Mouse (Mus musculus) WW6 (cell line): ENCODE data around the gene Stac.

Source experiments
- DNase-seq: peaks from one replicate; pipeline ENCODE4 v3.0.0-alpha.2; 2013; ENCODE audit warnings: low read depth, low spot score

The Stac gene

GRCm38 (mm10) chr9:111689680-111690483 lies at the start of gene Stac:
Gene Stac, minus strand, starts transcription at chr9:111690348.
- DNase-seq, result no peak

DNA sequence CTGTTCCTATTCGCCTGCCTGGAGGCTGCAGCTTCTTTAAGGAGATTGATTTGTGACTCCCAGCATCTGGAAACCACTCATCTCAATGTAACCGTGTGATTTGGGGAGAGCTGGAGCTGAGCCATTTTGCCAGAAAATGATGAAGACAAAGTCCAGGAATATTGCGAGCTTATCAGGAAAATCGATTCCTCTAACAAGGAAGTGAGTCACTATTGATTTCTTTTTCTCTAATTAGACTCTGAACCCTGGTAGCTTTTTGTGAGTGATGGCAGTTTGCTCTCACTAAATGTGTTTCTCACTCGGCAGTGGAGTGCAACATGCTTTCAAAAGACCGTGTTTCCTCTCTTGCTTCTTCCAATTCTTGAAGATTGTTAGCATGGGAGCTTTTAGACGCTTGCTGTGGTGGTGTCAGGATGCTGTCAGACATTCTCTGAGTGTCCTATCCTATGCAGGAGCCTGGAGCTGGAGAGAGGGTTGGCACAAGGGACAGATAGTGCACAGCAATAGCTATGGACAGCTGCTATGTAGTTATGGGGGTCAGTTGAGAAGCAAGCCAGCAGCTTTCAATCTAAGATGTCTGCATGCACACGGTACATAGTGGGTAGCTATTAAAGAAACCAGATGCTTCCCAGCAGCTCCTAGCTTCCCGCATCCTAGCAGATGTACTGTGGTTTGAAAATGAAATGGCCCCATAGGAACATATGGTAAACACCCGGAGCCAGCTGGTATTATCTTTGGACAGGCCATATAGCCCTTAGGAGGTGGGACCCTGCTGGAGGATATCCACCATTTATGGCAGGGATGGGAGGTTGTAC lies 49.5 kb upstream of the Stac start:
- DNase-seq, result no peak

DNA sequence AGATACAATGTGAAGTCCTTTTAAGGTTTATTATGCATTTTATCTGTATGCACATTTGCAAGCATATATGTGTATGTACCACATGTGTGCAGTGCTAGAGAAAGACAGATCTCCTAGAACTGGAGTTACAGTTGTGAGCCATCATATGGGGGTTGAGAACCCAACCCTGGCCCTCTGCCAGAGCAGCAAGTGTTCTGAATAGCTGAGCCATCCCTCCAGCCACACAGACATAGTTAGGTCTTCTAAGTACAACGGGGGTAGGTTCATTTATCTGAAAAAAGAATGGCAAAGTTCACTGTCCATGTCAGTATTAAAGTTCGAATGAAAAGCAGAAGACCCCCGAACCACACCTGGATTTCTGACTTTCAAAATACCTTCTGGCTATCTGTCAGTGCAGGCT lies 48.9 kb upstream of the Stac start:
- no peak for DNase-seq

- no peak for DNase-seq
Observed at GRCm38 (mm10) chr9:111737796-111738195, 47.6 kb upstream of the Stac start.

- DNase-seq, result no peak
Observed at GRCm38 (mm10) chr9:111735931-111736330, 45.8 kb upstream of the Stac start.

DNA sequence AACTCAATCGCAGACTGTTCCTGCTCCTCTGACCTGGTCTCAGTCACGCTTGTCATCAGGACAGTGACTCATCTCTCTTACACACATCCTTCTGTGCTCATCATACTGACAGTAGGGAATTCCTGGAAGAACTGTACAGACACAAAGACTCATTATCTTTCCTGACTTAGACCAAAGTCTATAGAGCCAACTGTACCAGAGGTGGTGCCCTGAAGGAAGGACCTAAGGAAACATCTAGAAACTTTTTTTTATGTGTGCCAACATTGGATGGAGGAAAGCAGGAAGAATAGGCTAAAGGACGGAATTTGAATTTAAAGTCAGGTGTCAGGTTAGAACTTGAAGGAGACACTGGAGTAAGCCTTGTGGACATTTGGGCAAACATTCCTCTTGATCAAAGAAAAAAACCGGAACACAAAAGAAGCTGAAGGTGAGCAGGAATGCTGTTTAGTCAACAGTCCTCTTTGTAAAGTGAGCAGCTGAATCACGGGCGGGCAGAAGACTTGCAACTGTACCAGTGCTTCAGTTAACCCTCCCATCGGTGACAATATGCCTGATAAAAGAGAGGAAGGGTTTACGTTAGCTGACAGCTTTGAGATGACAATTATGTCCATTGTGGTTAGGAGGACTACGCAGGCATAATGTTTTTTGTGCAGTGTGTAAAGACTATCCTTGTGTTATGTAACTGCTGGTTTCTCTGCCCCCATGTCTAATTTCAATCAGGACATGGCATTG lies 42.0 kb upstream of the Stac start:
- no peak for DNase-seq

GRCm38 (mm10) chr9:111724981-111725593 lies 34.9 kb upstream of the Stac start:
- DNase-seq, result peak; percentile 5

- DNase-seq, result no peak
Observed at GRCm38 (mm10) chr9:111714457-111714856, 24.3 kb upstream of the Stac start.

DNA sequence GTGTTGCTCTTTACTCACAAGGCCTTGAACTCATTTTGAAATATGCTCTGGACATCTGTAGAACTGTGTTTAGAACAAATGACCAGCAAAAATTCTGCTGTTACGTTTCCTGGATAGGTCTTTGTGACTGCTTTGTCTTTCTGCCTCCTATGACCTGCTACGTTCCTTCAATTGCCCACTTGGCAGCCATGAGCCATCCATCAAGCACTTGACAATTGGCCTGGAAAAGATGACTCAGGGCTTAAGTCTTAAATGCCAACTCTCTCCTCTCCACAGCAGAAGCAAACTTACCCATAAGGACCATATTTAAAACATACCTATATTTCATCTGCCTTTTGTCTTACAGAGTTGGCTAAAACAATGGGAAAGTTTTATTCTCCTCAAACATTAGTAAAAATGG lies 10.0 kb upstream of the Stac start:
- no peak for DNase-seq

DNA sequence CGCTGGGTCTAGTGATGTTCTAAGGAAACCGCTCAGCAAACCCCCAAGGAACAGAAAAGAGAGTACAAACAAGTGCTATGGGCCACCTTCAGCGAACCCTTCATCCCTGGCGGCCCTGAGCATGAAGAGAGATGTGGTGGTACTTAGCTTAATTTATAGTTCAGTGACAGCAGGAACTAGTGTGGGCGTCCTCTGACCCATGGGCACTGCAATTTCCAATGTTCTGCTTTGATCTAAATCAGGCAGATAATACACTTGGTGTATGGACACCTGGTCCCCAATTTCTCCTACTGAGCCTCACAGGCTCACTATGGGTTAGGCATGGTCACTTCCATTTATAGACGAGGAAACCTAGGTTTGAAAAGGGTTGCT lies 322 bp upstream of the Stac start:
- no peak for DNase-seq

DNA sequence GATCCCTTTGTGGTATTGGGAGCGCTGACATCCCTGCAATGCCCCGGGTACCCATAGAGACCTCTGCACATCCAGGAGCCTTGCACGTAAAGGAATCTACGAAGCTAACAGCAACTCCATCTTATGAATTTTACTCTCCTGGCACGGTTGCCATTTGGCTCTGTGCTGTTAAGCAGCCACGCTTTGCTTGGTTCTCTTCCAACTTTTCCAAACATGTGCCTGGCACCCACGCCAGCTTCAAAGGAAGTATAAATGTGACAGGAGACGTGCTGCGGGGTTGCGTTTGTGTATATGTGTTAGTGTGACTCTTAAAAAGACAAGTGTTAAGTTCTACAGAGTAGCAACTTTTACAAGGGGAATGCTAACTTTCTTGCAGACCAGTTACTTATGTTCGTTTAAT lies 1.0 kb downstream of the Stac start:
- DNase-seq, result no peak

DNA sequence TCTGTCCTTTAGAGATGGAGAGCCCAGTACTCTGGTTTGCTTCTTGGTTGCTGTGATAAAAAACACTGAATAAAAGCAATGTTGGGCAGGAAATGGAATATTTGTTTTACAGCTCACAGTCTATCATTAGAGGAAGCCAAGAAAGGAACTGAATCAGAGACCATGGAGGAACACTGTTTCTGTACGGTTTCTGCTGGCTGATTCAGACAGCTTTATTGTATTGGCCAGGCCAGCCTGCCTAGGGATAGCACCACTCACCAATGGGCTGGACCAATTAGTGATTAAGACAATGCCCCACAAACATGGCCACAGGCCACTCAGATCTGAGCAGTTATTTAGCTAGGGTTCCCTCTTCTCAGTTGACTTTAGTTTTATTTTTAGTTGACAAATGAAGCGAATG lies 6.0 kb downstream of the Stac start:
- DNase-seq, result no peak

DNA sequence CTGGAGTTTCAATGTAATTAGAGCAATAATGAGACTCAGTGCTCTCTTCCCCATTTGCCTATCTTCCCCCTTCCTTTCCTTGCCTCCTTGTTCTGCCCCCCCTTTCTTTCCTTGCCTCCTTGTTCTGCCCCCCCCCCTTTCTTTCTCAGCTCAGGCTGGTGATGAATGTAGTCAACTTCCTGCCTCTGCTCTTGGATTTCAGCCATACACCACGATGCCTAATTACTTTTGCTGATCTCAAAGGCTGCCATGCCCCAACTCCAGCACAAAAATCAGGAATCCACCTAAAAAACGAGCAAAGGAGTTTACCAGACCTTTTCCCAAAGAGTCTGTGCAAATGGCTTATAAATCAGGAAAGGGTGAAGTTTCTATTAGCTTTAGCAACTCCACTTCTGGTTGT lies 10.6 kb downstream of the Stac start:
- DNase-seq, result no peak

- DNase-seq, result no peak
Observed at GRCm38 (mm10) chr9:111669816-111670215, 20.3 kb downstream of the Stac start.

DNA sequence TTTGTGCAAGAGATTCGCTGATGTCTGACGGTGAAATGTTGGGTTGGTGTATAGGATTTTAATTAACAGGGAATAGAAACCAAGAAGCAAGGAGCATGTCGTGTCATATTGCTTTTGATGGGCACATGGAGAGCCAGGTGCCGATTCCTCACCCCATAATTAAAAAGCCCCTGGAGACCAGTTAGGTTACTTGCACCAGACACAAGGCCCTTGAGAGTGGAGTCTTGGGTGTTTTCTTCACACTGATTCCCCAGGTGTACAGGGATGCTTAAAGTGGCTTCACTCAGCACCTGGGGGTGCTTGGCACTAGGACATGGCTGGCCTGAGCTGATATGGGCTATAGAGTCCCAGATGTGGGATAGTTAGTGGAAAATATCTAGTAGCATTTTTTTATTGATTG lies 35.1 kb downstream of the Stac start:
- no peak for DNase-seq

DNA sequence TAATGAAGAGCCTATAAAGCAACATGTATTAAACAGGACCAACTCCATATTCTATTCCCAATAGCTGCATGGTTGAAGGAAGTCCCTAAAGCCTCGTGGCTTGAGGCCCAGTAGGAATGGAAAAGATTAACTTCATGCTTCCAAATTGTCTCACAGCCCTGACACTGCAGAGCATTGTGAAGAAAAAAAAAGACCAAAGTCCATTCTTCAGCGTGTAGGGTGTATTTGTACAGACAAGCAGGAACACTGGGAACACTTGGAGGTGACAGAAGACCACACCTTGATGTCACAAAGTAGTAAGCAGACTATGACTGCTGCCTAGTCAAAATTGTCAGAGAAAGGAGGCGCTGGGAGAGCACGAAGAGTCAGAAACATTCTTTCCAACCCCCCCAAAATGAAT lies 45.9 kb downstream of the Stac start:
- no peak for DNase-seq

DNA sequence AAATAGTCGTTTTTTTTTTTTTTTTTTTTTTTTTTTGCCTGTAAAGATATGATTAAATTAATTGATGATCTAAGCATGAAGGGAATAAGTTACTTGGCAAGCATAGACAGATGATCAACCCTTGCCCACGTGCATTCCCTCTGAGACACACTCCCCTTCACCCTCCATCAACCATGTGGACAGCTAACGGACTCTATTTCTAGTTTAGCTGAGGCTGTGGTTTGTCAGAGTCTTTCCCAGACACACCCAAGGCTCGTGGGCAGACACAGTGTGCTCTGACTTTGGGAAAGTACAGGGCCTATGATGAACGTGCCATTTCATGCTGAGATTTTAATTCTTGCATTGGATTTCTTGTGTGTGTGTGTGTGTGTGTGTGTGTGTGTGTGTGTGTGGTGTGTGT lies 46.8 kb downstream of the Stac start:
- DNase-seq, result no peak

- no peak for DNase-seq
Observed at GRCm38 (mm10) chr9:111637641-111638040, 52.5 kb downstream of the Stac start.

GRCm38 (mm10) chr9:111632833-111633232 lies 57.3 kb downstream of the Stac start:
- no peak for DNase-seq

GRCm38 (mm10) chr9:111621191-111621590 lies 69.0 kb downstream of the Stac start:
- no peak for DNase-seq

GRCm38 (mm10) chr9:111611341-111611740 lies 78.8 kb downstream of the Stac start:
- DNase-seq, result no peak

DNA sequence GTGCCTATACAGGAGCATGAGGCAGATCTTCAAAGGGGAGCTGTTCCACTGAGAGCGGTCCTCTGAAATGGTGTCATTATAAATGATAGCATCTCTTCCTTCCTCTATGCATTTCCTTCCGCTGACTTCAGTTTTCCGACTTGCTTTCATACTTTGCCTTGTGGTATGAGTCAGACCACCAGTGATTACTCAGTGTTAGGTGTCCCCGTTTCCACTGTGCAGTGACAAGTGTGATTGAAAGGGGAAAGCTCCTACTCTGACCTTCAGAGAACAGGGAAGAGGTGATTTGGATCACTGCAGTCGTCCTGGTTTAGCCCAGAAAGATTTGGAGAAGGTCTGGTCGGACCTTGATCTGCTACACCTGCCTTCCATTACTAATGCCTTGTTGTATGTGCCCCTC lies 81.4 kb downstream of the Stac start:
- DNase-seq, result no peak
